Mouse (Mus musculus) mature B cell (primary cell): ENCODE data around the gene Nphs1.
"Not testable (repeated sequence)": the region's sequence is repeated elsewhere in the genome, so short reads cannot be mapped to it uniquely, and the experiment has no call there.

Source experiments
- in situ Hi-C: fragments of 300-500 bp; cut with MboI; formaldehyde crosslinking; loops from 2 replicates; pipeline ENCODE4 v1.14.3; 2019

The Nphs1 gene

DNA sequence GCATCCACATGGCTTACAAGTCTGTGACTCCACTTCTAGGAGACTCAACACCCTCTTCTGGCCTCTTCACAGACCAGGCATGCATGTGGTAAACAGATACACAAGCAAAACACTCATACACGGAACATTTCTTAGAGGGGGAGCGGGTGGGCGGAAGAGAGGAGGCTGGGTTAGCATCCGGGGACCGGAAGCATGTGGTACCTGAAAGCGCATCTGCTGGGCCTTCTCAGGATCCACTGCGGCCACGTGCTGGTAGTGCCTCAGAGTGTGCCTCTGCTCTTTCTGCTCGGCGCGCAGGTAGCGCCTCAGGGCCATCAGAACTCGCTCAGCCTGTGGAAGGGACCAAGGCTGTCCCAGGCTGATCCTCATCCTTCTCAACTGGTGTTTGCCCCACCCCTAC, 18.4 kb upstream of the Nphs1 start:
- in situ Hi-C loops: loop anchor here (5.0 kb wide), 1 partner anchor 43 kb away; no protein-coding TSS in a partner anchor

DNA sequence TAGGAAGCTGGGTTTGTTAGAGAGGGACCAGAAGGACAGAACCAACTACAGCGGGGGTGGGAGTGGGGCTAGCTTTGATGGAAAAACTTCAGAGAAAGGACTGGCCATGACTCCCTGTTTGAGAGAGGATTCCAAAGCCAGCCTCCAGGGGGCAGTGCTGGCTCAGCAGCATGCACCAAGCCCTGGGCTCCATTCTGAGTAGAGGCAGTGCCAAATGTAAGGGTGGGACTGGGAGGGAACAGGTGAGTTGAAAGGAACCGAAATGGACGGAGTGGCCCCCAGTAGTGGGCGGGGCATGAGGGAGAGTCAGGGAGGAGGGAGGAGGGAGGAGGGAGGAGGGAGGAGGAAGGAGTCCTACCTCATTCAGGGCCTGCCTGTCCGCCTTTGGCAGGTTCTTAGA, 17.4 kb upstream of the Nphs1 start:
- in situ Hi-C loops: no loop called here

DNA sequence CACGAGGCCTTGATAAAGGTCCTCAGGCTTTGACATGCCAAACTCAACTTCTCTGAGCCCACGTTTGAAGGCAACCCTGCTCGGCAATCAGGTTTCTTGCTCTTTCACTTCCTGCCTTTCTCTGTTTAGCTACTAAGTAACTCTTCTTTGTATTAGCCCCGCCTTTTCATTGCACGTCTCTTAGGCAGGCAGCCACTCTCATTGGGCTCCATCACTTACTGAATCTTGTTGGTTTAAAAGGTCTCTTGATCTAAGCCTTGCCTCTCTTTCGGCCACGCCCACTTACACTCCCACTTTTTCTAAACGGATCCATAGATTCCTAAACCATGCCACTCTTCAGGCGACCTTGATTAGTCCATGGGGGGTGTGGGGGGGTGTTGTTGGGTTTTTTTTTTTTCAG, 14.4 kb upstream of the Nphs1 start:
- in situ Hi-C loops: no loop called here

DNA sequence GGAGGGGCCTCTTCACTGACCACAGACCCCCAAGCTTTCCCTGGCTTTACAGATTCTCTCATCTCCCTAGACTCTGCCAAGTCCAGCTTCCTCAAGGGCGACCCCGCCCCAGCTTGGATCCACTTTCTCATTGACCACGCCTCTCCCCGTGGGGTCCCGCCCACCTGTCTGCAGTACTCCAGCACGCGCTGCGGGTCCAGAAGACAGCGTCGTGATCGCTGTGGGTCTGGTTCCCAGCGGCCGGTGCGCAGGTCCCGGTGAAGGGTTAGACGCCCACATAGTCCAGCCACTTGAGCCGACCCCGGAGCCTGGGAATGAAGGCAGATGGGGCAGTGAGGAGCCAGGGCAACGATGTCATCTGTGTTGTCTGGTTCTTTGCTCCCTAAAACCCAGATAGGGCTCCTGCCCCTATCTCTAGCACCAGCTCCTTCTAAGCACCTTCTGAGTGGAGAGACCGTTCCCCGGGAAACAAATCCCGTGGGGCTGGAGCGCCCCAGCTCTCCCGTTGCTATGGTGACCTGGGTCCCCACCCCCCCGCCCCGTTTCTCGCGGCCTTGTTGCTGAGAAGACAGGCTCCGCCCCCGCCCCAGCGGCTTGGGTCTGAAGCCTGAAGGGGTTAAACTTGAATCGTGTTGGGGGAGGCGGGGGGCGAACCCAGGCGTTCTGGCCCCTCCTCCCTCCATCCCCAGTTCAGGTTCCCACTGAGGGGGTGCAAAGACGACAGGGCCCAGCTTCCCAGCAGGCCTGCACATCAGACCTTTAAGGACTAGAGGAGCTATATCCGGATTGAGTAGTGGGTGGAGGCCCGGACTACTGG, 13.8 kb upstream of the Nphs1 start:
- in situ Hi-C loops: no loop called here

DNA sequence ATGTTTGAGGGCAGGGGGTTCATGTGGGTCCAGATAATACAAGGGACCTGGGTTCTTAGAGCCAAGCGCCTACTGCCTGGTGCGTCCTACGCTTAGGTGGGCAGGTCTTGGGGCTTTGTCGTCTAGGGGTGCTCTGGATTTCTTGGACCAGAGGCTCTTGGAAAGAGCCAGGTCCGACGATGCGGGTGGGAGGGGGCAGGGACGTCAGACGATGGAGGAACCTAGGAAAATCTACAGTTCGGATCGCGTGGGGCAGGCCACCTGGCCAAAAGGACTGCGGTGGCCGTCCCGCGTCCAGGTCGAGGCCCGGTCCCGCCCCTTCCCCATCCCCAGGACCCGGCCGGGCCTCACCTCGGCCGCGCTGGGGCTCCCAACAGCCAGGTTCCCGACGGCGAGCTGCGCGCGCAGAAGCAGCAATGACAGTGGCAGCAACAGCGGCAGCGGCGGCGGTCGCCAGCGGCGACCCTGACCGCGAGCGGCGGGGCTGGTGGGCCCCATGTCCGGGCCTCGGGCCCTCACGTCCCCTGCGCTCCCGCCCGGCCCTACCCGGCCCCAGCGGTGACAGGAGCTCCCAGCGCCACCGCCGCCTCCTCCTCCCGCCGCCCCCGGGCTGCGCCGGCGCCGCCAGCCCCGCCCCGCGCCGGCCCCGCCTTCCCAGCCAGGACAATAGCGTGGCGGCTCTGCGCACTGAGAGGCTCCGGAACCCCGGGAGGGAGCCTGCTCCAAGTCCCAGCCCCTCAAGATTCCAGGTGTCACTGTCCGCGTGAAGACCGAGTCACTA, 13.0 kb upstream of the Nphs1 start, which contains the start of gene Aplp1:
Gene Aplp1, minus strand, starts transcription at position 565 of the 781 bp plus-strand sequence.
- in situ Hi-C loops: no loop called here

DNA sequence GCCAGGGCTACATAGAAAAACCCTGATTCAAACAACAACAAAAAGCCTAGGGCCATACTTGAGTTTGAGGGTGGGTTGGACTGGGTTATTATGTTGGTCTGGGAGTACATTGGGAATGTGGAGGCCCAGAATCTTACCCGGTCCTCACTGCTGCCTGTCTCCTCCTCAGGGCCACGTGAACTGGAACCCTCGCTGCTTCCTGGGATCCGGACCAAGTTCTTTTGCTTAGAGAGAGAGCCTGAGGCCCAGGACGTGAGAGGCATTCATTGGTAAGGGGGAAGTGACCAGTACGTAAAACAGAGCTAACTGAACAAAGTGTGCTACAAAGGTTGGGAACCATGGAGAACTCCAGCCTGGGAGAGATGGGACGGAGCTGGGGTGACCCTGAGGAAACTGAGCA, 7.9 kb upstream of the Nphs1 start:
- in situ Hi-C loops: no loop called here

DNA sequence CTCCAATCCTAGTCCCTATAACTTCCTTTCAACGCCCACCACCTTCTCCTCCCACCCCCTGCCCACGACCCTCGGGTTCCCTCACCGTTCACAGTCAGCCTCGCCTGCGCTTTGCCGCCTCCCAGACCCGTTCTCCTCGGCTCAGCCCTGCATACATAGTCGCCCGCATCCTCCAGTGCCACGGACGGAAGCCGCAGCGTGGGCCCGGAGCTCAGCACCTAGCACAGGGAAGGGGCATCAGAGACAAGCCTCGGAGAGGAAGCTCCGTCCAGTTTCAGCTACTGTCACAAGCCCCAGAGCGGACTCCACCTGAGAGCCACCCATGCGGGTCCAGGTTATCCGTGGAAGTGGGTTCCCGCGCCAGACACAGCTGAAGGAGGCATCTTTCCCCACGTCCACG, 4.8 kb upstream of the Nphs1 start:
- in situ Hi-C loops: no loop called here

DNA sequence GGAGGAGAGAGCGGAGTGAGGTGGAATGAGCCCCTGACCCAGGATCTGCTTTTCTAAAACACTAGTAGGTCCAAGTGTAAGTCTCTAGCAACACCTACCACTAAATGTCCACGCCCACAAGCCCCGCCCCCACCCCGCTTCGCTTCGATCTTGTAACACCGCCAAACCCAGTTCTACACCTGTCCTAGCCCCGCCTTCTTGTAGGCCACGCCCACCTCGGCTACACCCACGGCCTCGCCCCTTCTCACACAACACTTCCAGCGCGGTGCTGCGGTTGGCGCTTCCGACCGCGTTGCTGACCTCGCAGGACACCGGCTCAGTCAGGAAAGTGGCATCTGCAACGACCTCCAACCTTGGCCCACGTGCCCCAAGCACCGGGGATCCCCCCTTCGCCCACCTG, 4.3 kb upstream of the Nphs1 start:
- in situ Hi-C loops: no loop called here

DNA sequence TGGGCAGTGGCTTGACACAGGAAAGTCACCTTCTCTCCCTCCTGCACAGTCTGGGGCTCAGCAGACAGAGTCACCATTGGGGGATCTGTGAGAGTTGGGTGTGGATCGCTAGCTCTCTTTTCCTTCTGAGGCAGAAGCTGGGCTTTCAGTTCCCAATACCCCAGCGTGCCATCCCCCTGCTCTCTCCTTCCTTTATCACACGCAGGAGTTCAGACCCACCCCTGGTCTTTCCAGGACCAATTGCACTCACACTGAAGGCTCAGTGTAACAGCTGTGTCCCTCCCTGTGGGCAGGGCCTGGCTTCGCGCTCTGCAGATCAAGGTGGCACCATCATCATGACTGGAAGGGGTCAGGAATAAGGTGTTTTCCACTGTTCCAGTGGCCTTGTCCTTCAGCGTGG, 3.9 kb upstream of the Nphs1 start:
- in situ Hi-C loops: no loop called here

DNA sequence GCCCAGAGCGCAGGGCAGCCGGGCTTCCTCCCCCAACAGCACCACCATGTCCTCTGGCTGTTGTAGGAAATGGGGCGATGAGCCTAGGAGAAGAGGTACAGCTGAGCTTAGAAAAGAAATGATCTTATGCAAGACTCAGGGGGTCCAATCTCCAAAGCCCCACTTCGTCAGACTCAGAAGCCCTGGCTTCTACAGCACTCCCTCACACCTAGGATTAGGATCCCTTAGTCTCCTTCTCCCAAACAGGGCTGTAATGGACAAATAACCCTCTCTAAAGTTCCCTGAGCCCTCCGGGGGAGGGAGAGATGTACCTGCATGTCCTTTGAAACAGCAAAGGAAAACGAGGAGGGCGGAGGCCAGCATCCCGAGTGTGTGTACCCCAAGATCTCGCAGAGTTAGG, 1.6 kb upstream of the Nphs1 start:
- in situ Hi-C loops: no loop called here

DNA sequence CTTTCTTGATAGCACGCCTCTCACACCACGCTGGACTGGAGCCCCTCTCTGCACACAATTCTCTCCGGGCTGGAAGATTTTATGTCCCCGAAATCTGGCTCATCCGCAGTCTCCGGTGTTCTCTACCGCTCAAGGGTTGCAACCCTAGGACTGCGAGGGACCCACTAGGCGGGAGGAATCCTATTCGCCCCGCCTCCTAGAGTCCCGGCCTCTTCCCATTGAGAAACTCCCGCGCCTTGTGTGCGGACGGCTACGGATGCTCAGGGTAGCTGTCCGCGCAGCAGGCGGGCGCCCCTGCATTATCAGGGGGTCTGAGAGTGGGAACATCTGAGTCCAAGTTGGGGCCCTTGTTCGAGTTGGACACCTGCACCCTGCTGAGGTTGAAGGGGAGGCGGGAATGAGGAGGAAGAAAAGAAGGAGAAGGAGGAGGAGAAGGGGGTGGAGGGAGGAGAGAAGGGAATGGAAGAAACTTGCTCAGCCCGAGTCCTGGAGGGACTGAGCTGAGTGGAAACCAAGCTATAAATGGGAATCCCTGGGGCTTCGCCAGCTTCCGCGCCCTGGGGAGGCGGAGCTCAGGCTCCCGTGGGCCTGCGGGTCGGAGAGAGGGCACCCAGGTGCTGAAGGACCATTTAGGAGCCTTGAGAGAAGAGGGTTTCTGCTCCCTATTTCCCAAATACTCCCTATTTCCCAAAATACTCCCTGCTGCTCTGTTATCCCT, 1.0 kb upstream of the Nphs1 start:
- in situ Hi-C loops: no loop called here

DNA sequence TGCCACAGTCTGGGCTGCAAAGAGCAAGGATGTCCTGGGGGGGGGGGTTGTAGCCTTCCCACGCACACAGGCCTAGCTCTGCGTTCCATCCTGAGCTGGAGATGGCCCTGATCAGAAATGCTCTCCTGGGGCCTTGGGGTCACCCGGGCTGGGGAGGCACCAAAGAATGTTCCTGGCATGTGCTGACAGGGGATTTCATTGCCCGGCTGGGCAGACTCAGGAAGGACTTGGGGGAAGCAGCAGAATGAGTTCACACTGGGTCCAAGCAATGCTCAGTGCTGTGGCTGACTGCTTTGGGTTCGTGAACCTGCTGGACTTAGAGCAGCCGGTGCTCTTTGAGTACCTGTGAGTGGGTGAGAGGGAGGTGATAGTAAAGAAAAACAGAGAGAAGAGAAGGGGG, 1.4 kb downstream of the Nphs1 start:
- in situ Hi-C loops: no loop called here

DNA sequence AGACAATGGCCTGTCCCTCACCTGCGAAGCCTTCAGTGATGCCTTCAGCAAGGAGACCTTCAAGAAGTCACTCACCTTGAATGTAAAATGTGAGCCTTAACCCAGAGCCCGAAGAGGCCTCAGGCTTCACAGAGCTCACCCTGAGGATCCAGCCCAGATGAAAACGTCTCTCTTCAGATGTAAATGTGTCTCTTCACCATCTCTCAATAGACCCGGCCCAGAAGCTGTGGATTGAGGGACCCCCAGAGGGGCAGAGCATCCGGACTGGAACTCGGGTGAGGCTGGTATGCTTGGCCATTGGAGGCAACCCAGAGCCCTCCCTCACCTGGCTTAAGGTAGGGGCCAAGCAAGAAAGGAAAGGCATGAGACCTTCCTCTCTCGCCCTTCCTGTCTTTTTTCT, 5.5 kb downstream of the Nphs1 start:
- in situ Hi-C loops: no loop called here

DNA sequence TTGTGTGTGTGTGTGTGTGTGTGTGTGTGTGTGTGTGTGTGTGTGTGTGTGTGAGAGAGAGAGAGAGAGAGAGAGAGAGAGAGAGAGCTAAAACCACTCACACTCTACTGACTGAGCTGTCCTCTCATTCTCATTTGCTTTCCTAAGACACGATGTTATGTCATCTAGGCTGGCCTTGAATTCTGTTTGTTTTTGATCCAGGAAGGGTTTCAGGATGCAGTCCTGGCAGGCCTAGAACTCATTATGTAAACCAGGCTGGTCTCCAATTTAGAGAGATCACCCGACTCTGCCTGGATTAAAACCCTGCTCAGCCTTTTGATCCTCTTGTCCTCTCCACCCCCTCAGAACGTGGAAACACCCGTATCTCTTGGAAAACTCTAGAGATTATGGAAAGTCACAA, 5.9 kb downstream of the Nphs1 start:
- in situ Hi-C loops: no loop called here

DNA sequence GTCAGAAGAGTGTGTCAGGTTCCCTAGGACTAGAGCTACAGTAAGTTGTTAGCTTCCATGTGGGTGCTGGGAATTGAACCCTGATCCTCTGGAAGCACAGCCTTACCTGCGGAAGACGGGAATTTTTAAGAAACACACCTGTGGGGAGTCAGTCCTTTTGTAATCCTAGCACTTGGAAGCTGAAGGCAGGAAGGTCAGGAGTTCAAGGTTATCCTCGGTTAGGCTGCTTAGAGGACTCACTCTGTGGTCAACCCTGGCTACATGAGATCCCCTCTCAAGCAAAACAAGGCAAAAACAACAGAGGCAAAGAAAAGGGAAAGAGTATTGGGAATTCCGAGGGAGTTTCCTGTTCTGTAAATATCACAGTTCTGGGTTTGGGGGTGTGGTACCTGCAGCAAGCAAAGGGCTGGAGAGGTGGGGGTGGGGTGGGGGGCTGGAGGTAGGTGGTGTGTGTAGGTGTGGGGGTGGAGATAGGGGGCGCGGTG, 6.7 kb downstream of the Nphs1 start:
- in situ Hi-C loops: no loop called here

DNA sequence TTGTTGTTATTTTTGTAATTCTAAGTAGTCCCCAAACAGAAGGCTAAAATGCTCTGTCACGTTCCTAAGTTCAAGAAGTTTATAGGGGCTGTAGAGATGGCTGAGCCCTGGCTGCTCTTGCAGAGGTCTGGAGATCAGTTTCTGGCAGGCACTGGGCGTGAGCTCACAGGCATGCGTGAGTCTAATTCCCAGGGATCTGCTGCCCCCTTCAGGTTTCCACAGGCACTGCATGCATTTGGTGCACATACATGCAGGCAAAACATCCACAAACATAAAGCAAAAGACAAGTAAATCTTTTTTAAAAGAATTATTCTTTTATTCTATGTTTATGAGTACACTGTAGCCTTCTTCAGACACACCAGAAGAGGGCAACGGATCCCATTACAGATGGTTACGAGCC, 14.3 kb downstream of the Nphs1 start:
- in situ Hi-C loops: no loop called here

DNA sequence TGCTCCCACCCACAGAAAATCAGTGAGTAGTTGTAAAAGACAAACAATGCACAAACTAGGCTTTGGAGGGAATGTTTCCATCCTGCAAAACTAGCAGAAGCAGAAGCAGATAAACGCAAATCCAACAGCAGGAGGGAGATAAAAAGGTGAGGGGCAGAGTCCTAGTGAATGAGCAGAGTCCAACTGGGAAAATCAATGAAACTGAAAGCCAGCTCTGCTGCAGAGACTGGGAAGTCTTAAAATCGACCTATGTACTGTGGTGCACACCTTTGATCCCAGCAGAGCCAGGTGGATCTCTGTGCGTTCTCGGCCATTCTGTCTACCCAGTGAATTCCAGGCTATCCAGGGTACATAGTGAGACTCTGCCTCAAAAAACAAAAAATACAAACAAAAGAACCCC, 16.9 kb downstream of the Nphs1 start:
- in situ Hi-C loops: no loop called here

DNA sequence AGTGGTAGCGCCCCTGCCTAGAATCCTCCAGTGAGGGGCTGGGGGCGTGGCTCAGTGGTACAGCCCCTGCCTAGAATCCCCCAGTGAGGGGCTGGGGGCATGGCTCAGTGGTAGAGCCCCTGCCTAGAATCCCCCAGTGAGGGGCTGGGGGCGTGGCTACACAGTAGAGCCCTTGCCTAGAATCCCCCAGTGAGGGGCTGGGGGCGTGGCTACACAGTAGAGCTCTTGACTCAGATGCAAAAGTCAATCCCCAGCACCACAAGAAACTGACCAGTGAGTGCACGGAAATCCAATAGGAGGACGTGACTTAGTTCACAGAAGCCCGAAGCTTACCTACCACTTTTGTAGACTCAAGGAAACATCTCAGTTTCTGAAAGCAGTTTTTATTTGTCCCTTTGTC, 18.0 kb downstream of the Nphs1 start:
- in situ Hi-C loops: not testable (repeated sequence)

DNA sequence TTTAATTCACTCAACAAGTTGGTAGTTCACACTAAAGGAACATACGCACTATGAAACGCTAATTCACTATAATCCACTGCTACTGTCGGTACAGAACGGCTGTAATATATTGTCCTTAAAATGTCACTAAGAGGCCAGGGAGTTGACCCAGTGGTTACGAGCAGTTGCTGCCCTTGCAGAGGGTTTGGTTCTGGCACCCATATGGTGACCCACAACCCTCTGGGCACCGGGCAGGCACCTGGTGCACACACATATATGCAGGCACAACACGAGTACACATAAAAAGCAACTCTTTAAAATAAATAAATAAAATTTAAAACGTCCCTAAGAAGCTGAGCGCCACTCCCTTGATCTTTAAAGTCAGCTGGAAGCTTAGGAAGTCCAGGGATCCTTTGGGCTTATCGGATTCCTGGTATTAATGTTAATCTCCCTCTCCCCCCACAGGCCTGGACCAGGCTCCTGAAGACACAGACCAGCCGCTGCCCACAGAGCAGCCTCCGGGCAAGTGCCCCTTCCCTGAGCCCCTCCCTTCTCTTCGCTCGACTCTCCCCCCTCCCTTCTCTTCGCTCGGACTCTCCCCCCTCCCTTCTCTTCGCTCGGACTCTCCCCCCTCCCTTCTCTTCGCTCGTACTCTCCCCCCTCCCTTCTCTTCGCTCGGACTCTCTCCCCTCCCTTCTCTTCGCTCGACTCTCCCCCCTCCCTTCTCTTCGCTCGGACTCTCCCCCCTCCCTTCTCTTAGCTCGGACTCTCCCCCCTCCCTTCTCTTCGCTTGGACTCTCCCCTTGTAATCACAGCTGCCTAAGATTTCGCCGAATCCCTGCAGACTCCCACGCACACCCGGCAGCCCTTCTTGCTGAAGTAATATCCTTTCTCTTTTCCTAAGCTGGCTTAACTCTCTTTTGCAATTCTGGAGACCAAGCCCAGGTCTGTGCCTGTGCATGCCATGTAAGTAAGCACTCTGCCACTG, 19.6 kb downstream of the Nphs1 start:
- in situ Hi-C loops: no loop called here

DNA sequence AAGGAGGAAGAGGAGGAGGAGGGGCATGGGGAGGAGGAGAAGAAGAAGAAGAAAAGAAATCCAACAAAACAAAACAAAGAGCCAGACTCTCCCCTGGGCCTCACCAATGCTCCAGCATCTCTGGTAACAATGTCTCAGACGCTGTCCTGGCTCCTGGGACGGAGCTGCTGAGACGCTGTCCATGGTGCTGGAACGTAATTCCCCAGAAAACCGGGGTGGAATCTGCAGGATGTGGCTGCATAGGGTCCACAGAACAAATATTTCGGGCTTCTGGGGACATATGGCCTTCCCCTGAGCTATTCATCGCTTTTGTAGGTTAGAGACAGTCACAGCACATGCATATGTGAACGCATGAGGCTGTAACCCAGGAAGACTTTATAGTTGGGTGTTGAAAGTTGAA, 26.1 kb downstream of the Nphs1 start:
- in situ Hi-C loops: loop anchor here (5.0 kb wide), 1 partner anchor 47 kb away; no protein-coding TSS in a partner anchor

DNA sequence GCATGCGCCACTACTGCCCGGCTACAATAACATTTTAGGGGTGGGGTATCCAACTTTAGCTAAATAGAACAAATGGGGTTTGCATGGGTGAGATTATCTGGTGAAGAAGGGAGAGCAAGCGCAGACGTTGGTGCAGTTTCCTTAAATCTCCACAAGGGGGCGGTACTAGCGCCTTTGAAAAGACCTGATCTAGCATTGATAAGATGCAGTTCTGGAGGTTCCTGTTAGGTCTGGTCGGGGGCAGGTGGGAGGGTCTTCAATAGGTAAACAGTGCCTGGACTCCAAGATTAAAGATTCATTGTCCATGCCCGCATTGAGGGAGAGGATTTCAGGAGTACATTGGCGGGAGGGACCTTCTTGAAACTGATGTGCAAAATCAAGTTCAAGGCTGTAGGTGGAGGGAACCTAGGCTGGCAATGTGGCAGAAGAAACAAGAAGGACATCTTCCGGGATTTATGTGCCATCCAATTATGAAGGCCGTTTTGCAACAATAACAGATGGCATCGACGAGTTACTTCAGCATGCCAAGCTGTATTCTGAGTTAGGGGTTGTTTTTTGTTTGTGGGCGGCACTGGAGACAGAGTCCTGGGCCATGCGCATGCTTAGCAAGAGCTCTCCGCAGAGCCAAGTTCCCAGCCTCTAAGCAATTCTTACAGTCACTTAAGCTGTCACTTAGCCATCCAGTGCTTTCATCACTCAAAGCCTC, 32.3 kb downstream of the Nphs1 start:
- in situ Hi-C loops: no loop called here
